Mouse (Mus musculus) hindbrain, embryonic 14.5 days (tissue): ENCODE results near the gene Tapbpl. TPM values are rescaled to one million over a fixed set of nuclear protein-coding genes. Genes with fewer than 3 reads are reported as not detected.

Experiments
- microRNA-seq: library from miRNA; unstranded; fragments of <30 nt; microRNA quantifications from one replicate; pipeline ENCODE4, GENCODE M21; 2016
- polyA plus RNA-seq: library from polyadenylated mRNA; unstranded; fragments of >200 nt; fragmentation: Nextera tagmentation; extraction: Ambion mirVana; gene quantifications from 2 replicates; pipeline ENCODE4 v1.2.1, GENCODE M21; 2014

Gene Tapbpl
- polyA plus RNA-seq, 1 experiment from 2014 or later: 5.3 TPM

Small RNA genes within 50 kb of the gene (microRNA-seq; reads per million reads assigned to microRNA genes)
- gene Mir3098: not detected
- not detected for gene Mir8113

Other genes starting within 250 kb of the Tapbpl start
- 47.8 and 53.8 TPM in 2 replicates for gene Pianp, start 235.2 kb downstream of the Tapbpl start, polyA plus RNA-seq
- 12.0 and 14.6 TPM in 2 replicates for gene Zfp384, start 222.7 kb downstream of the Tapbpl start, polyA plus RNA-seq
- 112 and 113 TPM in 2 replicates for gene Ing4, start 192.1 kb downstream of the Tapbpl start, polyA plus RNA-seq
- 17.1 and 18.7 TPM in 2 replicates for gene Acrbp, start 182.2 kb downstream of the Tapbpl start, polyA plus RNA-seq
- 0.50 and 0.51 TPM in 2 replicates for gene Lpar5, start 163.9 kb downstream of the Tapbpl start, polyA plus RNA-seq
- 68.5 and 78.0 TPM in 2 replicates for gene Chd4, start 135.9 kb downstream of the Tapbpl start, polyA plus RNA-seq
- gene Nop2, start 100.0 kb downstream of the Tapbpl start, polyA plus RNA-seq: 40.3 and 48.4 TPM in 2 replicates
- gene Iffo1, start 86.6 kb downstream of the Tapbpl start, polyA plus RNA-seq: 18.2 and 19.0 TPM in 2 replicates
- 1,428 and 1,660 TPM in 2 replicates for gene Gapdh, start 65.4 kb downstream of the Tapbpl start, polyA plus RNA-seq
- gene Ncapd2, start 40.2 kb downstream of the Tapbpl start, polyA plus RNA-seq: 40.1 and 40.7 TPM in 2 replicates
- 140 and 142 TPM in 2 replicates for gene Mrpl51, start 40.1 kb downstream of the Tapbpl start, polyA plus RNA-seq
- gene Vamp1, start 16.3 kb downstream of the Tapbpl start, polyA plus RNA-seq: 12.6 and 15.8 TPM in 2 replicates
- 0.86 and 1.2 TPM in 2 replicates for gene Cd27, start 5.2 kb upstream of the Tapbpl start, polyA plus RNA-seq
- gene Tuba3a, start 54.2 kb upstream of the Tapbpl start, polyA plus RNA-seq: not detected in 2 replicates
- gene Ltbr, start 82.0 kb upstream of the Tapbpl start, polyA plus RNA-seq: 14.8 and 14.9 TPM in 2 replicates
- 0.50 and 0.53 TPM in 2 replicates for gene Scnn1a, start 88.8 kb upstream of the Tapbpl start, polyA plus RNA-seq
- 15.4 and 16.6 TPM in 2 replicates for gene Tnfrsf1a, start 117.5 kb upstream of the Tapbpl start, polyA plus RNA-seq
- gene Plekhg6, start 148.9 kb upstream of the Tapbpl start, polyA plus RNA-seq: 0.10 and 0.23 TPM in 2 replicates